Mouse (Mus musculus) ovary, adult 2 months (tissue): ENCODE data around the gene She. TPM values are rescaled to one million over a fixed set of nuclear protein-coding genes. Genes with fewer than 3 reads are reported as not detected.

Source experiments
- polyA plus RNA-seq: library from polyadenylated mRNA; depleted of rRNA; stranded (reverse); fragments of >200 nt; gene quantifications from 2 replicates; pipeline ENCODE4 v1.2.3, GENCODE M21; 2012; rRNA removed

Gene She
- polyA plus RNA-seq: 4.1 and 5.2 TPM in 2 replicates

DNA sequence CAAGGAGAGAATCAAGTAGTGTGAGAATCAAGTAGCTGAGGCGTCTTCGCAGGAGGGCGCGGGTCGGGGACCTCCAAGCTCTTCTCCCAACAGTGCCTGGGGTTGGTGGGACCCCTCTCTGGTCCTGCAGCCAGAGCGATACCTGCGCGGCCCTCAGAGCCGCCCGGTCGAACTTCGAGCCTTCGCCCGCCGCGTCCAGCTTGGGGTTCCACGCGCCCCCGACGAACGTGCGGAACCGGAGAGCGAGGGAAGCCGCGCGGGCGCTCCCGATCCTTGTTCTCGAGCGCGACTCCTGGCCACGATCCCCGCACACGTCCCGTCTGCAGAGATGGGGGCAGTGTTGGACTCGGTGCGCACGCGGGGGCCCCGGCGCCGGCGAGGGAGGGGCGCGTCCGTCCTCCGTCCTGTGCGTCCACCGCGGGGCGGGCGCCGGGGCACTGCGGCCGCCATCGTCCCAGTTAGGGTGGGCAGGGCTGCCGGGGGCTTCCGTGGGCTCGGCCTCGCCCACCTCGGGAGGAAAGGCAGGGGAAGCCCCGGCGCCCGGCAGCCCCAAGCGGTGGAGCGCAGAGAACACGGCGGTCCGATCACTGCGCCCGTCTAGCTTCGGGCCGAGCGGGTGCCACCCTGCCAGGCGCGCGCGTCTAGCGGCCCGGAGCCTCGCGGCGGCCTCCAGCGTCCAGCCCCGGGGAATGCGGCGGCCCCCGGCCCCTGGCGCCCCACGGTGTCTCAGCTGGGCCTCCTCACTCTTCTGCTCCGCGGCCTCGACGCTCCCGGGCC lies at the start of gene She:
Gene She (plus strand): TSS at position 556 of the 777 bp plus-strand sequence.

Other genes starting within 250 kb of the She start
- 28.5 and 33.3 TPM in 2 replicates for gene Adar, start 116.3 kb upstream of the She start, polyA plus RNA-seq
- 0.71 and 1.0 TPM in 2 replicates for gene Chrnb2, start 66.7 kb upstream of the She start, polyA plus RNA-seq
- 19.7 and 23.3 TPM in 2 replicates for gene Ube2q1, start 57.8 kb upstream of the She start, polyA plus RNA-seq
- 7.8 and 8.2 TPM in 2 replicates for gene Il6ra, start 81.8 kb downstream of the She start, polyA plus RNA-seq
- 91.3 and 96.6 TPM in 2 replicates for gene Atp8b2, start 132.1 kb downstream of the She start, polyA plus RNA-seq
- 30.6 and 31.8 TPM in 2 replicates for gene Hax1, start 167.4 kb downstream of the She start, polyA plus RNA-seq
- 43.6 and 47.5 TPM in 2 replicates for gene 4933434E20Rik, start 220.3 kb downstream of the She start, polyA plus RNA-seq
- gene Ubap2l, start 221.3 kb downstream of the She start, polyA plus RNA-seq: 91.7 and 147 TPM in 2 replicates
- gene Tpm3, start 241.3 kb downstream of the She start, polyA plus RNA-seq: 83.5 and 108 TPM in 2 replicates